Mouse (Mus musculus) embryonic fibroblast, embryonic 13.5 days (primary cell): ENCODE data around the gene Slc23a4. TPM values are rescaled to one million over a fixed set of nuclear protein-coding genes. Genes with fewer than 3 reads are reported as not detected.

Experiments used
- H3K27ac ChIP-seq: 2 replicates; pipeline ENCODE4 v1.5.1; 2012; ENCODE audit warnings: low read length, control low read depth, inconsistent platforms; ENCODE audit not compliant: insufficient read depth
- H3K4me1 ChIP-seq: 2 replicates; pipeline ENCODE4 v1.6.1; 2011; ENCODE audit warnings: low read length; ENCODE audit not compliant: control insufficient read depth, insufficient read depth
- H3K4me3 ChIP-seq: 2 replicates; pipeline ENCODE4 v1.5.1; 2011; ENCODE audit warnings: mild to moderate bottlenecking, control low read depth, low read length; ENCODE audit not compliant: insufficient read depth
- CTCF ChIP-seq: IDR thresholded peaks from 2 replicates; pipeline ENCODE4 v1.5.1; 2011; ENCODE audit warnings: mild to moderate bottlenecking, control low read depth, low read length, moderate library complexity, borderline replicate concordance; ENCODE audit not compliant: insufficient read depth
- POLR2A ChIP-seq: IDR thresholded peaks from 2 replicates; pipeline ENCODE4 v1.6.1; 2011; ENCODE audit warnings: low read depth, mild to moderate bottlenecking, control low read depth, low read length, moderate library complexity
- polyA plus RNA-seq: library from polyadenylated mRNA; stranded (reverse); fragments of >200 nt; gene quantifications from 2 replicates; pipeline ENCODE4 v1.2.4, GENCODE M21; 2011; ENCODE audit warnings: low read depth; ENCODE audit not compliant: missing spikeins, insufficient read length

Gene Slc23a4
- not detected in 2 replicates for polyA plus RNA-seq

GRCm38 (mm10) chr6:34988081-34988761 lies at the start of gene Slc23a4:
Slc23a4 (minus strand) TSS chr6:34988404.
- no peak within 1 kb of the TSS for H3K4me3 ChIP-seq
- H3K27ac ChIP-seq = no peak within 1 kb of the TSS
- TF ChIP-seq POLR2A (no peak), CTCF (no peak)
- no peaks in the 10 kb centered on the region for H3K4me1 ChIP-seq

GRCm38 (mm10) chr6:35033341-35033740 lies 45.1 kb upstream of the Slc23a4 start:
- peaks cover 2% of the 10 kb centered on the region; the same call in 1 of the 2 replicates for H3K4me1 ChIP-seq
- H3K27ac ChIP-seq = no peak overlapping the region
- no peak overlapping the region for H3K4me3 ChIP-seq
- TF ChIP-seq CTCF (no peak), POLR2A (no peak)

- H3K4me1 ChIP-seq = peaks cover 2% of the 10 kb centered on the region; the same call in 1 of the 2 replicates
- TF ChIP-seq POLR2A (no peak), CTCF (no peak)
- H3K4me3 ChIP-seq = no peak overlapping the region
- no peak overlapping the region for H3K27ac ChIP-seq
Measured at GRCm38 (mm10) chr6:35032704-35033103, 44.5 kb upstream of the Slc23a4 start.

GRCm38 (mm10) chr6:35030811-35031210 lies 42.6 kb upstream of the Slc23a4 start:
- H3K27ac ChIP-seq = no peak overlapping the region
- TF ChIP-seq CTCF = no peak
- TF ChIP-seq POLR2A = no peak
- no peak overlapping the region for H3K4me3 ChIP-seq
- H3K4me1 ChIP-seq = peaks cover 2% of the 10 kb centered on the region; the same call in 1 of the 2 replicates

GRCm38 (mm10) chr6:35030226-35030625 lies 42.0 kb upstream of the Slc23a4 start:
- TF ChIP-seq CTCF (no peak), POLR2A (no peak)
- H3K27ac ChIP-seq = no peak overlapping the region
- H3K4me3 ChIP-seq = no peak overlapping the region
- peaks cover 5% of the 10 kb centered on the region for H3K4me1 ChIP-seq

- TF ChIP-seq CTCF (no peak), POLR2A (no peak)
Measured at GRCm38 (mm10) chr6:35028023-35028422, 39.8 kb upstream of the Slc23a4 start.

GRCm38 (mm10) chr6:35027257-35027656 lies 39.1 kb upstream of the Slc23a4 start:
- no peak overlapping the region for H3K27ac ChIP-seq
- peaks cover 5% of the 10 kb centered on the region for H3K4me1 ChIP-seq
- H3K4me3 ChIP-seq = no peak overlapping the region
- no peak for TF ChIP-seq POLR2A
- TF ChIP-seq CTCF = no peak

More at GRCm38 (mm10) chr6:35028023-35028422, 39.8 kb upstream of the Slc23a4 start:
- Histone ChIP-seq H3K4me3 (no peak overlapping the region), H3K4me1 (peaks cover 5% of the 10 kb centered on the region), H3K27ac (no peak overlapping the region)

- TF ChIP-seq CTCF (no peak), POLR2A (no peak)
- no peak overlapping the region for H3K27ac ChIP-seq
- no peak overlapping the region for H3K4me3 ChIP-seq
- peaks cover 6% of the 10 kb centered on the region for H3K4me1 ChIP-seq
Measured at GRCm38 (mm10) chr6:35016624-35017023, 28.4 kb upstream of the Slc23a4 start.

GRCm38 (mm10) chr6:35011953-35012352 lies 23.7 kb upstream of the Slc23a4 start:
- Histone ChIP-seq H3K27ac (no peak overlapping the region), H3K4me3 (no peak overlapping the region), H3K4me1 (no peaks in the 10 kb centered on the region)
- TF ChIP-seq POLR2A (no peak), CTCF (no peak)

GRCm38 (mm10) chr6:35010705-35011104 lies 22.5 kb upstream of the Slc23a4 start:
- TF ChIP-seq POLR2A = no peak
- TF ChIP-seq CTCF = no peak
- H3K27ac ChIP-seq = no peak overlapping the region

More at GRCm38 (mm10) chr6:35010705-35011104, 22.5 kb upstream of the Slc23a4 start:
- H3K4me1 ChIP-seq = no peaks in the 10 kb centered on the region
- H3K4me3 ChIP-seq = no peak overlapping the region
